Mouse (Mus musculus) ES-Bruce4 (cell line): ENCODE measurements at regions not wholly inside any gene's neighbourhood (a gene's known extent, or its start where the extent isn't known, plus 50 kb on each side); places are given as distances from the start of the nearest gene placed in this dataset.

Source experiments
- H3K27ac ChIP-seq: 2 replicates; pipeline ENCODE4 v1.5.1; 2012; ENCODE audit warnings: low read length, inconsistent platforms; ENCODE audit not compliant: insufficient read depth
- H3K27me3 ChIP-seq: 2 replicates; pipeline ENCODE4 v1.6.1; 2012; ENCODE audit warnings: mild to moderate bottlenecking, low read length, inconsistent platforms; ENCODE audit not compliant: control insufficient read depth, poor library complexity, insufficient read depth, severe bottlenecking
- H3K36me3 ChIP-seq: 2 replicates; pipeline ENCODE4 v1.6.1; 2012; ENCODE audit warnings: inconsistent platforms, mild to moderate bottlenecking, low read length, moderate library complexity; ENCODE audit not compliant: control insufficient read depth, poor library complexity, insufficient read depth, severe bottlenecking
- H3K4me1 ChIP-seq: one replicate; pipeline ENCODE4 v1.8.1; 2011; ENCODE audit warnings: low read length; ENCODE audit not compliant: control insufficient read depth, insufficient read depth
- H3K4me3 ChIP-seq: 2 replicates; pipeline ENCODE4 v1.5.1; 2011; ENCODE audit warnings: low read depth, mild to moderate bottlenecking, low read length
- H3K9ac ChIP-seq: 2 replicates; pipeline ENCODE4 v1.6.1; 2012; ENCODE audit warnings: low read depth, mild to moderate bottlenecking, inconsistent platforms; ENCODE audit not compliant: poor library complexity, severe bottlenecking
- H3K9me3 ChIP-seq: replicated peaks from 2 replicates; pipeline ENCODE4 v1.6.1; 2012; ENCODE audit warnings: mild to moderate bottlenecking, low read length, inconsistent platforms; ENCODE audit not compliant: control insufficient read depth, poor library complexity, insufficient read depth, severe bottlenecking
- CTCF ChIP-seq: IDR thresholded peaks from one replicate; pipeline ENCODE4 v1.8.1; 2011; ENCODE audit warnings: low read depth, low read length
- EP300 ChIP-seq: IDR thresholded peaks from 2 replicates; pipeline ENCODE4 v1.6.1; 2011; ENCODE audit warnings: low read depth, low read length; ENCODE audit not compliant: insufficient read depth
- POLR2A ChIP-seq: IDR thresholded peaks from one replicate; pipeline ENCODE4 v1.8.1; 2011; ENCODE audit warnings: low read length; ENCODE audit not compliant: insufficient read depth

GRCm38 (mm10) chr17:61520087-61520486, 1361.0 kb downstream of the Efna5 start:
- TF ChIP-seq EP300 (no peak), POLR2A (no peak), CTCF (no peak)
- Histone ChIP-seq H3K27ac (no peak overlapping the region), H3K4me3 (no peak overlapping the region), H3K9me3 (no peaks in the 10 kb centered on the region), H3K36me3 (no peaks in the 10 kb centered on the region), H3K9ac (no peak overlapping the region), H3K4me1 (no peaks in the 10 kb centered on the region), H3K27me3 (no peaks in the 10 kb centered on the region)

- Histone ChIP-seq H3K4me1 (no peaks in the 10 kb centered on the region), H3K27ac (no peak overlapping the region), H3K4me3 (no peak overlapping the region), H3K27me3 (no peaks in the 10 kb centered on the region), H3K36me3 (no peaks in the 10 kb centered on the region), H3K9me3 (no peaks in the 10 kb centered on the region), H3K9ac (no peak overlapping the region)
- TF ChIP-seq POLR2A (no peak), CTCF (no peak), EP300 (no peak)
These were observed 1366.1 kb downstream of the Efna5 start for GRCm38 (mm10) chr17:61515059-61515458.

- no peaks in the 10 kb centered on the region for H3K27me3 ChIP-seq
- H3K9me3 ChIP-seq = no peaks in the 10 kb centered on the region
- H3K4me3 ChIP-seq = no peak overlapping the region
- H3K9ac ChIP-seq = no peak overlapping the region
- no peak overlapping the region for H3K27ac ChIP-seq
- no peak for TF ChIP-seq CTCF
- no peak for TF ChIP-seq EP300
- no peaks in the 10 kb centered on the region for H3K4me1 ChIP-seq
- H3K36me3 ChIP-seq = no peaks in the 10 kb centered on the region
These were observed 1367.7 kb downstream of the Efna5 start for GRCm38 (mm10) chr17:61513433-61513832.

GRCm38 (mm10) chr17:61495261-61495660, 1385.9 kb downstream of the Efna5 start:
- Histone ChIP-seq H3K27me3 (no peaks in the 10 kb centered on the region), H3K9me3 (no peaks in the 10 kb centered on the region), H3K36me3 (no peaks in the 10 kb centered on the region), H3K27ac (no peak overlapping the region), H3K4me1 (no peaks in the 10 kb centered on the region), H3K4me3 (no peak overlapping the region), H3K9ac (no peak overlapping the region)
- TF ChIP-seq POLR2A = no peak
- no peak for TF ChIP-seq CTCF
- no peak for TF ChIP-seq EP300

GRCm38 (mm10) chr17:61477457-61477856, 1403.7 kb downstream of the Efna5 start:
- Histone ChIP-seq H3K9ac (no peak overlapping the region), H3K27me3 (no peaks in the 10 kb centered on the region), H3K27ac (no peak overlapping the region), H3K4me1 (no peaks in the 10 kb centered on the region), H3K36me3 (no peaks in the 10 kb centered on the region), H3K4me3 (no peak overlapping the region), H3K9me3 (peaks cover 60% of the 10 kb centered on the region)
- TF ChIP-seq CTCF (no peak), POLR2A (no peak), EP300 (no peak)

- H3K27me3 ChIP-seq = no peaks in the 10 kb centered on the region
- H3K9me3 ChIP-seq = peaks cover 34% of the 10 kb centered on the region
- H3K27ac ChIP-seq = no peak overlapping the region
- no peaks in the 10 kb centered on the region for H3K4me1 ChIP-seq
- H3K4me3 ChIP-seq = no peak overlapping the region
- no peak for TF ChIP-seq CTCF
- no peak for TF ChIP-seq EP300
- no peak for TF ChIP-seq POLR2A
- no peaks in the 10 kb centered on the region for H3K36me3 ChIP-seq
- no peak overlapping the region for H3K9ac ChIP-seq
These were observed 1406.7 kb downstream of the Efna5 start for GRCm38 (mm10) chr17:61474405-61474804.

GRCm38 (mm10) chr17:61452943-61453342, 1428.2 kb downstream of the Efna5 start:
- H3K27me3 ChIP-seq = no peaks in the 10 kb centered on the region
- no peaks in the 10 kb centered on the region for H3K36me3 ChIP-seq
- H3K9me3 ChIP-seq = no peaks in the 10 kb centered on the region
- H3K9ac ChIP-seq = no peak overlapping the region
- H3K27ac ChIP-seq = no peak overlapping the region
- TF ChIP-seq EP300 (no peak), POLR2A (no peak), CTCF (no peak)
- H3K4me1 ChIP-seq = no peaks in the 10 kb centered on the region
- H3K4me3 ChIP-seq = no peak overlapping the region
